Mouse (Mus musculus): Measurements from ENCODE around the gene Foxn3.

Foxn3 gene

DNA sequence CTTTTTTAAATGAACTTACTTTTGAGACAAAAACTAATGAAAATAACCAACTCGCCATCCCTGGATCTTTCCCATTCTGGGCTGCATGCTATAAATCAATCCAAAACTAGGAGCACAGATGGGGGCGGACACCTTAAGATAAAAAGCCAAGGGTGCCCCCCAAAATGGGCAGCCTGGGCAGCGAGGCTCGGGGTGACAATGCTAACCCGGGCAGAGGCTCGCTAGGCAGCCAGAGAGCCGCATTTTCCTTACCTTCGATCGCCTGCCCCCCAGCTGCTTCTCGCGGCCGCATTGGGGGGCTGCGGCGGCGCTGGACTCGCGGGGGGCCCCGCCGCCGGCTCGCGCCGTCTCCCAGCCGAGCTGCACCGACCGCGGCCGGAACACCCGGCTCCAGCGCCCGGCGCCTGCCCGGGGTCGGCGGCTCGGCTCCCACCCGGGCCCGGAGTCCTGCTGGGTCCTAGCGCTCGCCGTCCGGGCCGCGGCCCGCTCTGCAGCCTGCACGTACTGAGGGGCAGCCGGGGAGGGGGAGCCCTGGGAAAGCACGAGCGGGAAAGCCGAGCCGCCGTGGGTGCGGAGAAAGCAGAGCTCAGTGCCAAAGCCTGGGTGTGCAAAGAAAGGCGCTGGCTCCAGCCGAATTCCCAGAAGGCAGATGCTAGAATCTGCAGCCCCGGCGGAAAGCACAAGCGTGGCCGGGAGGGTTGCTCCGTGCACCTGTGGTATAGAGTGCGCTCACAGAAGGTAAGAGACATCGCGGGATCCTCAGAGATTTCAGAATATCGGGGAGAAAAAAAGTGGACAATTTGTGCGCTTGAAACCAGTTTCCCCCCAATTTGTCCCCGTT lies at the start of gene Foxn3:
Gene Foxn3, minus strand, starts transcription at position 364 of the 841 bp plus-strand sequence.
- DNase-seq: peak; percentile 80 to 87

DNA sequence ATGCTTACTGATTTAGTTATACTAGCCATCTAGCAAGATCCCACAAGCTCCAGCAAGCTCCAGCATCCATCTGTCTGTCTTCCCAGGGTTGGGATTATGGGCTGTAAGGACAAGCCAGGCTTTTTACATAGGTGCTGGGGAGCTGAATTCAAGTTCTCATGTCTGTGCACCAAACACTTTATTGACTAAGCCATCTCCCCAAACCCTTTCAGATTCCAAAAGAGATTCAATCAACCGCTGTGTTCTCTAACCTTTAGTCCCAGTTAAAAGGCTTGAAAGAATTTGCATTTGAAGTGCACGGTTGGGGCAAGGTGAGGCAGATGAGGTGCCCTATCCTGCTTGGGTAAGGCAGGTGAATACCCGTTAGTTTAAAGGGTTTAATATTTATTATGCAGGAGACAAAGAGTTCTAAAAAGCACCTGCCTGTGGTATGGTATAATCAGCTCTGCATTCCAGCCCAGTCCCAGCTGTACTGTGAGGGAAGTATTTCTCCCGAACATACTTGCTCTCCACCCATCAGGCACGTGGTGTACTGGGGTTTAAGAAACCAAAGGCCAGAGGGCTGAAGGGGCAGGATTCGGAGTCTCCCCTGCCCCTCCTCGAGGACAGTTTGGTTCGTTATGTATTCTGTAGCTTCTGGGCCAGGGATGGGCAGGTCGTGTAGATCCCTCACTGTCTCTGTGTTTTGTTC lies 48.9 kb upstream of the Foxn3 start:
- DNase-seq: no peak

DNA sequence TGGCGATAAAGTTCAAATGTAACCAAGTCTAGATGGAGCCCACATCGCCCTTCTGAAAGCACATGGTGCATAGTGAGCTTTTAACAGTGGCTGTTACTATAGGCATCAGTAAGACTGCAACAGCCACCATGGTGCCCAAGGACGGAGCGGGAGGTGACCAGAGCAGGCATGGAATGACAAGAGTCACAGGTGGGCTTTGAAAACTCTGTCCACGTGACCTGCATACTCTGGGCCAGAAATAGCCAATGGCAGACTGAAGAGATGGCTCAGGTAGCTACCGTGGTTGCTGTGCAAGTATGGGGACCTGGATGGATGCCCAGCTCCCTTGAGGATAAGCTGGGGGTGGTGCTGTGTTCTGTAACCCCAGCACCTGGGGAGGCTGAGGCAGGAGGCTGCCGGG lies 47.5 kb upstream of the Foxn3 start:
- no peak for DNase-seq

DNA sequence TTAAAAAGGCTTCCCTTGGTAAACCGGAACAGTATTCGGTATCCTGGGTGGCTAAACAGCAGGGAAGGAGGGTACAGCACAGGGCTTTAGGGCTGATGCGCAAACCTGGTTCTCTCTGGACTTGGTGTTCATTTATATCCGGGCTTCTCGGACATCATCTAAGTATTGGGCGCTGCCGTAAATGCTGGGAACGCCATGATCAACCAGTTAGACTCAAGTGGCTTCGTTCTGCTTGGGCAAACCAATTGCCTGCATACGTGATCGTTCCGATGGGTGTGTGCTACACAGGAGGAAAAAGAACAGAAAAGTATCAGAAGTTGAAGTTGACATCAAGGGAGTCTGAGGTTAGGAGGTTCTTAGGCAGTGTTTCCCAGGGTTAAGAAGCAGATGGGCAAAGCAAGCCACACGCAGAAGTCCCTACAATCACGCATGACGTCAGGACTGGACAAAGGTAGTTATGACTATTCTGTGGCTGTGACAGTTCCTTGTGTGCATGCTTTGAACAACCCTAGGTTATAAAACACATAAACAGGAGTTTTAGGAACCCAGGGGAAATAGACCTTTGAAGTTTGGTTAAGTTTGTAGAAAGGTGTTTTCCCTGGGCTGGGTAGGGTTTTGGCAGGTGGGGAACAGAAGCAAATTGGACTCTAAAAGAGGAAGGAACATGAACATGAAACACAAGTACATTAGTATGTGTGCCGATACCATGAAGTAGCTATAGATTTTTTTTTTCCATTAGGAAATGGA lies 46.9 kb upstream of the Foxn3 start:
- no peak for DNase-seq

DNA sequence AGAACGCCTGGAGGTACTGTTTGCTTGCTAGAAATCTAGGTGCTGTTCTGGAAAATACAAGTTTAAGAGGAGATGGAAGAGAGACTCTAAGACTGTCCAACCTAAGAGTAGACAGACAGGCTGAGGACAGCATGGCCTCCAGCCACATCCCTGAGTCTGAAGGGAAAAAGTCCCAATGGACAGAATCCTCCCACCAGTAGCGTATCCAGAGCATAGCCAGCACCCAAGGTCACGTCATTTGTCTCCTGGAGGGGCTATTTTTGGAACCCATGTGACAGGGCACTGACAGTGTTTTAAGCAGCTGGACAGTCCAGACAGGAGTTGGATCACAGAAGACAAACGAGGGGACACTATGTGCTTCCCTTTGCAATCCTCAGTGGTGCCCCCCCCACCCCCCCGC lies 46.3 kb upstream of the Foxn3 start:
- DNase-seq: no peak

GRCm38 (mm10) chr12:99608279-99608955 lies 45.0 kb upstream of the Foxn3 start:
- DNase-seq: no peak

GRCm38 (mm10) chr12:99603381-99603780 lies 40.0 kb upstream of the Foxn3 start:
- DNase-seq: no peak

DNA sequence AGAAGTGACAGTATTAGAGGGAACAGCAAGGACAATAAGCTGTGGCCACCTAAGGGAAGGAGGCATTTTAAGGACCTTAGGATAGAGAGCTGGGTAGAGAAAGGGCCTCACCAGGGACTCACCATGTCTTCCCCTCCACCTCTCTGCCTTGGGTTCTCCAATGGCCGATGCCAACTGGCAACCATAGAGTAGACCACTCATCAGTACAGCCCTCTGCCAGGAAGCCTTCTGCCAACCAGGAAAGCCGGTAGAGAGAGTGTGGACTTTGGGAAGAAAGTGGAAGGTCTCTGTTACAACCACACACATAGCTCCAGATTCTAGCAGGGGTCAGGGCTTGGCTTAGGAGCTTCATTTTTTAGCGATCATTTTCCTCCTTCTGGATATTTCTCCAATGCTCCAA lies 38.5 kb upstream of the Foxn3 start:
- no peak for DNase-seq

GRCm38 (mm10) chr12:99601392-99601791 lies 38.0 kb upstream of the Foxn3 start:
- DNase-seq: no peak

- DNase-seq: no peak
Measured at GRCm38 (mm10) chr12:99599606-99600005, 36.2 kb upstream of the Foxn3 start.

GRCm38 (mm10) chr12:99596397-99596796 lies 33.0 kb upstream of the Foxn3 start:
- DNase-seq: no peak

DNA sequence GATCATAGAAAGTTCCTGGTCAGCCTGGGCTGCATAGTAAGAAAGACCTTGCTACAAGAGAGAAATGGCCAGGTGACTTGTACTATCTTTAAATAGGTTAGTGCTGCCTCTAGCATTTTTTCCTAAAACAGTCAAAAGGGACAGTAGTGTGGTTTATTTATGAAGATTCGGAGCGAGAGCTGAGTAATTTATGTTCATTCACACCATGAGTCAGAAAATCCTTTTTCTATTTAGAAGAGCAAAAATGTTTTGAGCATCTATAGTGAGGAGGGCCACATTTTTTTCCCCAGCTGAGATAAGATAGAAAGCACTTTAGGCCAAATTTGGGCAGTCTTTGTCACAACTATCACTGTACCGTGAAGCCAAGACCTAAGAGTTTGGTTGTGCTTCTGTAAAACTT lies 24.0 kb upstream of the Foxn3 start:
- no peak for DNase-seq

GRCm38 (mm10) chr12:99579989-99580388 lies 16.6 kb upstream of the Foxn3 start:
- DNase-seq: peak in 1 of 2 experiments; percentile 29

DNA sequence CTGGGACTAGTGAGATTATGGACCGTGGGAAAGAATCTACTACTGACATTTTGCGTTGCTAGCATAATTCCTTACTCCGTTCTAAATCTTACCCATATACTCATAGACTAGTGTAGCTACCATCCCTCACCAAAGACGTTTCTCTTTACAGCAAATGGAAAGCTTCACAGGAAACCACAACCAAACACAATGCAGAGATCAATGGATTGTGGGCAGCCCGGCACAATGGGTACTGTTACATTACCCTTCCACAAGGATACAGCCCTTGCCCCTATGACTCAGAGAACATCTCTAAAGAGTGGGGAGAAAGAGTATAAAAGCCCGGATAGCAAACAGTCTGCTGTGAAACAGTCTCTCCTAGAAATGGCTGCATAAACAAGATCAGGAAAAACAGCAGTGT lies 13.3 kb upstream of the Foxn3 start:
- DNase-seq: no peak

- DNase-seq: no peak
Measured at GRCm38 (mm10) chr12:99574299-99574698, 10.9 kb upstream of the Foxn3 start.

- DNase-seq: no peak
Measured at GRCm38 (mm10) chr12:99573036-99573435, 9.7 kb upstream of the Foxn3 start.

DNA sequence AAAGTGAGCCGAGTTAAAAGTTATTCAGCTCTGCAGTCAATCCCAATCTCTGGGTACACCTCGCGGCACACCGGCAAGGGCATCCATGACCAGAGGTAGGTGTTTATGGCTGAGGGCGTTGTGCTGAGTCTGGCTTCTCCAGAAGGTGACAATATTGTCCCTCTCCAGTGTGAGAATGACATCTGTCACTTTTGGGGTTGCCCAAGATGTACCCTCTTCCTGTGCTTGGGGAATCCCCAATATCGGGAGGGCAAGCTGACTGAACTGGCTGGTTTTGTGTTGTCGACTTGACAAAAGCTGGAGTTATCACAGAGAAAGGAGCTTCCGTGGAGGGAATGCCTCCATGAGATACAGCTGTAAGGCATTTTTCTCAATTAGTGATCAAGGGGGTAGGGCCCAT lies 8.6 kb upstream of the Foxn3 start:
- no peak for DNase-seq

DNA sequence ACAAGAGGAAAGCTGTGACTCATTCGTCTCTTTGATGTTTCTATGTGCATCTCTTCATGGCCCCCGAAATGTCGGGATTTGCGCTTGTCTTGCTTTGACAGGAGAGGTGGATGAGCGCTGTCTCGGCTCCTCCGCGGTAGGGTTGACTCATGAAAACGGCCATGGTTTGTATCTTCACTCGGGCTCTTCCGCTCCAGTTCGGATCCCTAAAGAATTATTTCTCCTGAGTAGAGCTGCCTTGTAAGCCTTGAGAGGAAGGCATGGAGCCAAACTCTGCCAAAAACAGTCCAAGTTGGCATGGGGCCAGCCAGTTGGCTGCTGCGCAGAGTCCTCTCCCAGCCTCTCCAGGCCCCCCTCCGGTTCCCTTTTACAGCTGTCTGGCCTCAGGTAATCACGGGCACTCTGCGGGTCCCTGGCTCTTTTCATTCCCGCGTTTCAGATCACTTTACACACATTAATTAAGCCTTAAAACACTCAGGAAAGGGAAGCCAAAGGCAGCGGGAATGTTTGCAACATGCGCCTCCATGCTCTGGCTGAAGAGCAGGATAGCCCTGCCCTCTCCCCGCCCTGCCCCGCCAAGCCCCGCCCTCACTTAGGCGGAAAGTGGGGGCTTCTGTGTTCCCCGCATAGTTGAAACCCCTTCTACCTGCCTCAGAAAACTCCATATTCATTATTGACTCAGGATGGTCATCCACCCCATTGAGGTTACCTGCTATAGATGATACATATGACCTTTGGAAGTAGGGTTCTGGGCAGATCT lies 7.0 kb upstream of the Foxn3 start:
- DNase-seq: peak; percentile 52 to 62

- no peak for DNase-seq
Measured at GRCm38 (mm10) chr12:99565606-99566005, 2.2 kb upstream of the Foxn3 start.

- DNase-seq: no peak
Measured at GRCm38 (mm10) chr12:99564301-99564910, 1.0 kb upstream of the Foxn3 start.

GRCm38 (mm10) chr12:99562867-99563189 lies 554 bp downstream of the Foxn3 start:
- peak; percentile 18 to 39 for DNase-seq
